Mouse (Mus musculus) heart, adult 2 months (tissue): ENCODE measurements around the gene Zfp804b. TPM values are rescaled to one million over a fixed set of nuclear protein-coding genes. Genes with fewer than 3 reads are reported as not detected.

Source experiments
- DNase-seq, 2 experiments: peaks; one replicate each; pipeline ENCODE4 v3.0.0; 2021
- H3K27ac ChIP-seq: fragments of 200-600 bp; 2 replicates; pipeline ENCODE4 v1.8.1; 2022
- H3K27me3 ChIP-seq: fragments of 200-500 bp; 2 replicates; pipeline ENCODE4 v1.6.1; 2012; ENCODE audit warnings: mild to moderate bottlenecking, low read length, inconsistent platforms, mixed read lengths; ENCODE audit not compliant: control insufficient read depth, insufficient read depth
- H3K36me3 ChIP-seq: fragments of 200-500 bp; 2 replicates; pipeline ENCODE4 v1.6.1; 2012; ENCODE audit warnings: low read length, inconsistent platforms; ENCODE audit not compliant: control insufficient read depth, insufficient read depth
- H3K4me1 ChIP-seq: fragments of 200-500 bp; 2 replicates; pipeline ENCODE4 v1.6.1; 2011; ENCODE audit warnings: low read length; ENCODE audit not compliant: control insufficient read depth, insufficient read depth
- H3K4me3 ChIP-seq: fragments of 200-600 bp; 2 replicates; pipeline ENCODE4 v1.8.1; 2022
- H3K79me2 ChIP-seq: fragments of 200-500 bp; replicated peaks from 2 replicates; pipeline ENCODE4 v1.6.1; 2012; ENCODE audit warnings: mild to moderate bottlenecking, inconsistent platforms, low read length, moderate library complexity, mixed read lengths; ENCODE audit not compliant: control insufficient read depth, insufficient read depth
- H3K9ac ChIP-seq: fragments of 200-500 bp; 2 replicates; pipeline ENCODE4 v1.6.1; 2012; ENCODE audit warnings: low read depth, mild to moderate bottlenecking, control low read depth, inconsistent platforms, low read length, mixed read lengths
- CTCF ChIP-seq: fragments of 200-600 bp; IDR thresholded peaks from 2 replicates; pipeline ENCODE4 v1.8.1; 2022; ENCODE audit warnings: antibody characterized with exemption, mild to moderate bottlenecking, moderate library complexity
- EP300 ChIP-seq: fragments of 200-500 bp; IDR thresholded peaks from 2 replicates; pipeline ENCODE4 v1.6.1; 2011; ENCODE audit warnings: low read depth, low read length, control low read depth; ENCODE audit not compliant: insufficient read depth
- POLR2A ChIP-seq: fragments of 200-500 bp; IDR thresholded peaks from 2 replicates; pipeline ENCODE4 v1.6.1; 2011; ENCODE audit warnings: mild to moderate bottlenecking, low read depth, low read length, control low read depth; ENCODE audit not compliant: insufficient read depth
- whole genome bisulfite sequencing: fragments of 180-500 bp; shearing (Covaris S2); methylation state at CpG from one replicate; pipeline ENCODE4 v1.1.7; 2018; 5-methylcytosine and 5-hydroxymethylcytosine counted together
- intact Hi-C: fragments of 180-260 bp; cut with DNase I; formaldehyde crosslinking; loops from one replicate; pipeline ENCODE4 v1.15.1; 2025
- polyA plus RNA-seq: library from polyadenylated mRNA; depleted of rRNA; stranded (reverse); fragments of >200 nt; gene quantifications from 2 replicates; pipeline ENCODE4 v1.2.3, GENCODE M21; 2012
- total RNA-seq, 2 experiments: library from RNA; stranded (reverse); gene quantifications; 2 replicates each; pipeline ENCODE4 v1.2.3; 2021

Zfp804b gene
- total and polyA plus RNA-seq, 3 experiments: not detected

- H3K4me1 ChIP-seq: no peaks in the 10 kb centered on the region
- H3K4me3 ChIP-seq: no peak overlapping the region
- no peaks in the 10 kb centered on the region for H3K79me2 ChIP-seq
- no peak for TF ChIP-seq POLR2A
- TF ChIP-seq EP300: no peak
- no peak for TF ChIP-seq CTCF
- H3K27me3 ChIP-seq: no peaks in the 10 kb centered on the region
- no peak overlapping the region for H3K9ac ChIP-seq
- H3K36me3 ChIP-seq: no peaks in the 10 kb centered on the region
- 86% methylated on average over 1 of the region's 1 CpGs for WGBS
- no peak overlapping the region for H3K27ac ChIP-seq
- intact Hi-C loops: no loop called here
- no peak for DNase-seq
Measured at GRCm38 (mm10) chr5:7284336-7284735, 60.2 kb downstream of the Zfp804b start.

GRCm38 (mm10) chr5:7276659-7277455, 67.7 kb downstream of the Zfp804b start:
- intact Hi-C loops: no loop called here
- 77% methylated on average over 7 of the region's 7 CpGs for WGBS
- no peak overlapping the region for H3K27ac ChIP-seq
- no peaks in the 10 kb centered on the region for H3K36me3 ChIP-seq
- H3K79me2 ChIP-seq: no peaks in the 10 kb centered on the region
- no peaks in the 10 kb centered on the region for H3K27me3 ChIP-seq
- no peak overlapping the region for H3K9ac ChIP-seq
- no peak overlapping the region for H3K4me3 ChIP-seq
- no peaks in the 10 kb centered on the region for H3K4me1 ChIP-seq
- DNase-seq: no peak
- no peak for TF ChIP-seq CTCF
- no peak for TF ChIP-seq EP300
- TF ChIP-seq POLR2A: no peak

- Histone ChIP-seq H3K27me3 (no peaks in the 10 kb centered on the region), H3K9ac (no peak overlapping the region), H3K4me3 (no peak overlapping the region), H3K36me3 (no peaks in the 10 kb centered on the region), H3K4me1 (no peaks in the 10 kb centered on the region), H3K27ac (no peak overlapping the region), H3K79me2 (no peaks in the 10 kb centered on the region)
- intact Hi-C loops: no loop called here
- TF ChIP-seq EP300 (no peak), CTCF (no peak), POLR2A (no peak)
- 84% methylated on average over 9 of the region's 9 CpGs for WGBS
- DNase-seq: no peak
Measured at GRCm38 (mm10) chr5:7177589-7177988, 167.0 kb downstream of the Zfp804b start.

- H3K27me3 ChIP-seq: no peaks in the 10 kb centered on the region
Measured at GRCm38 (mm10) chr5:7139658-7140057, 204.9 kb downstream of the Zfp804b start.

GRCm38 (mm10) chr5:7102387-7102786, 242.2 kb downstream of the Zfp804b start:
- 40% methylated on average over 2 of the region's 2 CpGs for WGBS

More at GRCm38 (mm10) chr5:7139658-7140057, 204.9 kb downstream of the Zfp804b start:
- no peak for TF ChIP-seq POLR2A
- TF ChIP-seq CTCF: no peak
- TF ChIP-seq EP300: no peak
- Histone ChIP-seq H3K27ac (no peak overlapping the region), H3K36me3 (no peaks in the 10 kb centered on the region), H3K9ac (no peak overlapping the region), H3K4me1 (no peaks in the 10 kb centered on the region; the same call in 1 of the 2 replicates), H3K4me3 (no peak overlapping the region), H3K79me2 (no peaks in the 10 kb centered on the region)
- 29% methylated on average over 3 of the region's 3 CpGs for WGBS
- intact Hi-C loops: no loop called here
- no peak for DNase-seq

GRCm38 (mm10) chr5:7073936-7074631, 270.5 kb downstream of the Zfp804b start:
- no peak overlapping the region for H3K9ac ChIP-seq
- H3K79me2 ChIP-seq: no peaks in the 10 kb centered on the region
- H3K4me3 ChIP-seq: no peak overlapping the region
- H3K27me3 ChIP-seq: no peaks in the 10 kb centered on the region
- H3K4me1 ChIP-seq: no peaks in the 10 kb centered on the region
- DNase-seq: no peak
- no peak for TF ChIP-seq EP300
- no peak for TF ChIP-seq CTCF
- no peak for TF ChIP-seq POLR2A
- no peaks in the 10 kb centered on the region for H3K36me3 ChIP-seq
- intact Hi-C loops: no loop called here
- H3K27ac ChIP-seq: no peak overlapping the region
- WGBS: 83% methylated on average over 1 of the region's 1 CpGs

More at GRCm38 (mm10) chr5:7102387-7102786, 242.2 kb downstream of the Zfp804b start:
- no peak overlapping the region for H3K27ac ChIP-seq
- no peaks in the 10 kb centered on the region for H3K4me1 ChIP-seq
- intact Hi-C loops: no loop called here
- TF ChIP-seq EP300: no peak
- no peak for TF ChIP-seq POLR2A
- no peak for TF ChIP-seq CTCF
- DNase-seq: no peak
- H3K27me3 ChIP-seq: no peaks in the 10 kb centered on the region
- no peaks in the 10 kb centered on the region for H3K36me3 ChIP-seq
- H3K4me3 ChIP-seq: no peak overlapping the region
- no peaks in the 10 kb centered on the region for H3K79me2 ChIP-seq
- no peak overlapping the region for H3K9ac ChIP-seq
